Mouse (Mus musculus): ENCODE measurements around the gene Lgals3. TPM values are rescaled to one million over a fixed set of nuclear protein-coding genes. Genes with fewer than 3 reads are reported as not detected.

Gene Lgals3
- polyA plus RNA-seq, 1 experiment, result 97.5 TPM

DNA sequence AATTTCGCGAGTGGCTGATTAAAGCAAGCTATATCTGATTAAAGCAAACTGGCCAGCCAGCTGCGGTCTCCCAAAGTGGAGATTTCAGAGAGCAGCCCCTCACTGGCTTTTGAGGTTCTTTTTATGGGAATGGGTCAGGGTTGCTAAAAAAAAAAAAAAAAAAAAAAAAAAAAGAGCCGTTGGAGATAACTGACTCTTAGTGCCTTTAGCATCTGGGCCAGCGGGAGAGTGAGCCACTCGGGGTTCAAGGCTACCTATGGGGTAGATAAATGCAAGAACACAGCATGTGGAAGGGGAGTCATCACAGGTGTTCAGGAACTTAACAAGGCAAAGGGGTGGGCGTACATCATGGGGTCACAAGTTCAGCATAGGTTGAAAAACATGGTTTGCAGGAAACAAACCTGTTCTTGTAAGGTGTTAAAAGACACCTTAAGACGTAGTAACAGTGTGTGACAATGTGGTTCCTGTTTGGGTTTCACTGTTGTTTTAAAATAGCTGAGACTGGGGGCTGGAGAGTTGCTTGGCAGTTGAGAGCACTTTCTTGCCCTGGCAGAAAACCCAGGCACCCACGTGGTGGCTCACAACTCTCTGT lies 51.6 kb downstream of the Lgals3 start:
- no peak for DNase-seq (ENCODE audit: low read depth in 1 of 2, low spot score in 2 of 2)
- H3K36me3 ChIP-seq (ENCODE audit: control insufficient read depth, insufficient read depth, low read length), result no peaks in the 10 kb centered on the region
- TF ChIP-seq CTCF (IDR thresholded peaks at IDR 0.05; ENCODE audit: extremely low read depth, insufficient read depth, insufficient read length, insufficient replicate concordance), result no peak
- TF ChIP-seq POLR2A (IDR thresholded peaks at IDR 0.05; ENCODE audit: low read depth, low read length), result no peak
- no peak overlapping the region for H3K4me3 ChIP-seq (ENCODE audit: extremely low read depth, insufficient read depth, insufficient read length)
- 62% methylated on average over 9 of the region's 9 CpGs for WGBS
- no peaks in the 10 kb centered on the region for H3K27me3 ChIP-seq (ENCODE audit: control insufficient read depth, insufficient read depth, low read length)
- H3K4me1 ChIP-seq (ENCODE audit: control insufficient read depth, insufficient read depth, insufficient read length), result no peaks in the 10 kb centered on the region; the same call in 1 of the 2 replicates
- H3K27ac ChIP-seq (ENCODE audit: insufficient read depth, low read length), result no peak overlapping the region

DNA sequence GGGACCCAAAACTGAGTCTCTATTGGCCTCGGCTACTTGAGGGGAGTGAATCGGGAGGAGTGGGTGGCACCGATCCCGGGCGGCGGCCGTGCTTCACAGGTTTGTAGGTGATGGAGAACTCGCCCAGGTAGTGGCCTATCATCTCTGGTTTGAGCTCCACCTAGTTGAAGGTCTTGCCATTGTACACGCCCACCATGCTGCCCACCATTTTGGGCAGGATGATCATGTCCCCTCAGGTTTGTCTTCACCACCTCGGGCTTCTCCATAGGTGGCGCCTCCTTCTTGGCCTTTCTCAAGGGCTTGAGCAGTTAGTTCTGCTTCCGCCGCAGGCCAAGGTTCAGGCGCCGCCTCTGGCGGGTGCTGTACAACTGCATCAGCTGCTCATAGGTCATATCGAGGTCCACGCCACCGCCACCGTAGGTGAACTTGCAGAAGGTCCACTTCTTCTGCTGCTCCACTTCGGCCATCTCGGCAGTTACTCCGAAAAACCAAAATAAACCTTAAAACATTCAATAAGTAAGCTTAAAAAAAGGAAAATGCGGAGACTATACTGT lies 52.2 kb downstream of the Lgals3 start:
- 95% methylated on average over 24 of the region's 24 CpGs for WGBS

DNA sequence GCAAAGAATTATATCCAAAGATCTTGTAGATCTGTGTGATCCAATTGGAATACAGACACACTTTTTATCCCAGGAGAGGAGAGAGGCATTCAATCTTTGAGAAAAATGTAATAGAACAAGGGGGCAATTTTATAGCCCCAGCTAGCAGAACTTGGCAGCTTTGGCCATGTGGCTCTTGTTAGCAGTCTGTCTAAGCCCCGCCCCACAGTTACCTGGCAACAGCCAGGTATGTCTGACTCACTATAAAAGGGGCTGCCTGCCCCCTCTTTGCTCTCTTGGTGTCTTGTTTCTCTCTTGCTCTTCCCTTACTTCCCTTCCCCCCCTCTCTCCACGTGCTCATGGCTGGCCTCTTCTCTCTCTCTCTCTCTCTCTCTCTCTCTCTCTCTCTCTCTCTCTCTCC lies 54.1 kb downstream of the Lgals3 start:
- H3K27me3 ChIP-seq (ENCODE audit: control insufficient read depth, insufficient read depth, low read length), result no peaks in the 10 kb centered on the region
- 67% methylated on average over 2 of the region's 2 CpGs for WGBS
- no peak overlapping the region for H3K27ac ChIP-seq (ENCODE audit: insufficient read depth, low read length)
- no peaks in the 10 kb centered on the region for H3K36me3 ChIP-seq (ENCODE audit: control insufficient read depth, insufficient read depth, low read length)
- no peaks in the 10 kb centered on the region; the same call in 1 of the 2 replicates for H3K4me1 ChIP-seq (ENCODE audit: control insufficient read depth, insufficient read depth, insufficient read length)
- TF ChIP-seq CTCF (IDR thresholded peaks at IDR 0.05; ENCODE audit: extremely low read depth, insufficient read depth, insufficient read length, insufficient replicate concordance), result no peak
- no peak for TF ChIP-seq POLR2A (IDR thresholded peaks at IDR 0.05; ENCODE audit: low read depth, low read length)
- DNase-seq (ENCODE audit: low read depth in 1 of 2, low spot score in 2 of 2), result no peak
- no peak overlapping the region for H3K4me3 ChIP-seq (ENCODE audit: extremely low read depth, insufficient read depth, insufficient read length)

More for the DNA sequence above, 52.2 kb downstream of the Lgals3 start:
- H3K4me3 ChIP-seq (ENCODE audit: extremely low read depth, insufficient read depth, insufficient read length), result no peak overlapping the region
- H3K36me3 ChIP-seq (ENCODE audit: control insufficient read depth, insufficient read depth, low read length), result no peaks in the 10 kb centered on the region
- DNase-seq (ENCODE audit: low read depth in 1 of 2, low spot score in 2 of 2), result no peak
- no peaks in the 10 kb centered on the region; the same call in 1 of the 2 replicates for H3K4me1 ChIP-seq (ENCODE audit: control insufficient read depth, insufficient read depth, insufficient read length)
- TF ChIP-seq CTCF (IDR thresholded peaks at IDR 0.05; ENCODE audit: extremely low read depth, insufficient read depth, insufficient read length, insufficient replicate concordance), result no peak
- TF ChIP-seq POLR2A (IDR thresholded peaks at IDR 0.05; ENCODE audit: low read depth, low read length), result no peak
- H3K27me3 ChIP-seq (ENCODE audit: control insufficient read depth, insufficient read depth, low read length), result no peaks in the 10 kb centered on the region
- no peak overlapping the region for H3K27ac ChIP-seq (ENCODE audit: insufficient read depth, low read length)

DNA sequence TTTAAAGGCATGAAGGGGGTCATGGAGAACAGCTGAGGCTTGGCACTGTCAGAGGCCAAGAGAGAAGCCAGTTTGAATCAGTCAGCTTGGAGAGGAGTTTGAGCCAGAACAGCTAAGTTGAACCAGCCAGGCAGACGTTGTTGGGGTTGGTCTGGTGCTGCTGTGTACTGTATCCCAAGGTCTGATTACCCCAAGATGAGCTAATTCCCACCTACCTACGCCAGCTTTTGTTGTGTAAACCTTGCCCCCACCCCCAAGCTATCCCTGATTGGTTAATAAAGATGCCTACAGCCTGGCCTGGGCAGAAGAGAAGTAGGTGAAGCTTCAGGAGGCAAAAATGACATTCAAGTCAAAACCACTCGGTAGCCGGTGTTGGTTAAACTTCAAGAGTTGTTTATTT lies 54.9 kb downstream of the Lgals3 start:
- no peak for DNase-seq (ENCODE audit: low read depth in 1 of 2, low spot score in 2 of 2)
- TF ChIP-seq CTCF (IDR thresholded peaks at IDR 0.05; ENCODE audit: extremely low read depth, insufficient read depth, insufficient read length, insufficient replicate concordance) (no peak), POLR2A (IDR thresholded peaks at IDR 0.05; ENCODE audit: low read depth, low read length) (no peak)
- Histone ChIP-seq H3K4me1 (ENCODE audit: control insufficient read depth, insufficient read depth, insufficient read length) (no peaks in the 10 kb centered on the region; the same call in 1 of the 2 replicates), H3K4me3 (ENCODE audit: extremely low read depth, insufficient read depth, insufficient read length) (no peak overlapping the region), H3K27ac (ENCODE audit: insufficient read depth, low read length) (no peak overlapping the region), H3K36me3 (ENCODE audit: control insufficient read depth, insufficient read depth, low read length) (no peaks in the 10 kb centered on the region), H3K27me3 (ENCODE audit: control insufficient read depth, insufficient read depth, low read length) (no peaks in the 10 kb centered on the region)
- 94% methylated on average over 4 of the region's 4 CpGs for WGBS

DNA sequence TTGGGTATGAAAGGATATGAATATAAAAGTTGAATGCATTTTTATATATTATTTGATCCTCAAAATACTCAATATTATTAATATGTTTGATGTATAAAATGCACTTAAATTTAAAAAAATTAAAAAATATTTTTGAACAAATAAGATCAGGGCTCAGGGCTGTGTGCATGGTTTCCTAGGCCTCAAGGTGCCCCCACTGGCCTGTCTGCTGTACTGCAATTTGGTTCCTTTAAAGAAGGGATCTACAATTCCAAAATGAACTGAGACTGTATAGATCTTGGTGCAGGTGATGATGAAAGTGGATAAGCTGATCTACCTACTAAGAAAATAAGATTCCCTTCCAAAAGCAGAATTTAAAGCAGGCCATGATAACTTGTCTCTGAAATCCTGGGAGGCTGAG lies 65.4 kb downstream of the Lgals3 start:
- Histone ChIP-seq H3K36me3 (ENCODE audit: control insufficient read depth, insufficient read depth, low read length) (no peaks in the 10 kb centered on the region), H3K27ac (ENCODE audit: insufficient read depth, low read length) (no peak overlapping the region), H3K4me3 (ENCODE audit: extremely low read depth, insufficient read depth, insufficient read length) (no peak overlapping the region), H3K27me3 (ENCODE audit: control insufficient read depth, insufficient read depth, low read length) (no peaks in the 10 kb centered on the region), H3K4me1 (ENCODE audit: control insufficient read depth, insufficient read depth, insufficient read length) (no peaks in the 10 kb centered on the region)
- DNase-seq (ENCODE audit: low read depth in 1 of 2, low spot score in 2 of 2), result no peak
- TF ChIP-seq CTCF (IDR thresholded peaks at IDR 0.05; ENCODE audit: extremely low read depth, insufficient read depth, insufficient read length, insufficient replicate concordance) (no peak; the same call in 1 of the 2 replicates), POLR2A (IDR thresholded peaks at IDR 0.05; ENCODE audit: low read depth, low read length) (no peak)

Other genes starting within 250 kb of the Lgals3 start
- 14.8 and 16.1 TPM in 2 replicates for gene Gch1, start 178.3 kb upstream of the Lgals3 start, polyA plus RNA-seq (2012; rRNA removed)
- 2.7 and 2.9 TPM in 2 replicates for gene Wdhd1, start 90.9 kb upstream of the Lgals3 start, polyA plus RNA-seq (2012; rRNA removed)
- 2.4 and 2.7 TPM in 2 replicates for gene Socs4, start 90.8 kb upstream of the Lgals3 start, polyA plus RNA-seq (2012; rRNA removed)
- 38.1 and 40.4 TPM in 2 replicates for gene Mapk1ip1l, start 69.5 kb upstream of the Lgals3 start, polyA plus RNA-seq (2012; rRNA removed)
- 2.4 and 3.2 TPM in 2 replicates for gene Dlgap5, start 50.7 kb downstream of the Lgals3 start, polyA plus RNA-seq (2012; rRNA removed)
- 9.2 and 11.3 TPM in 2 replicates for gene Fbxo34, start 82.7 kb downstream of the Lgals3 start, polyA plus RNA-seq (2012; rRNA removed)
- 4.2 and 4.4 TPM in 2 replicates for gene Atg14, start 202.9 kb downstream of the Lgals3 start, polyA plus RNA-seq (2012; rRNA removed)